Mouse (Mus musculus): ENCODE measurements around the gene Smurf1. TPM values are rescaled to one million over a fixed set of nuclear protein-coding genes. Genes with fewer than 3 reads are reported as not detected.

Smurf1 gene
- polyA plus RNA-seq, 1 experiment from 2014 or later, result 2.1 TPM

- H3K36me3 ChIP-seq, result peaks cover 65% of the 10 kb centered on the region
- WGBS (ENCODE audit: insufficient replicate concordance), result 83% methylated on average over 9 of the region's 9 CpGs
- H3K4me2 ChIP-seq, result no peak overlapping the region
Measured at GRCm38 (mm10) chr5:144859284-144859683, 106.4 kb downstream of the Smurf1 start.

GRCm38 (mm10) chr5:144858527-144858926, 107.1 kb downstream of the Smurf1 start:
- H3K36me3 ChIP-seq, result peaks cover 73% of the 10 kb centered on the region
- no peak overlapping the region for H3K27ac ChIP-seq
- no peak for ATAC-seq (ENCODE audit: low read depth)
- H3K9ac ChIP-seq, result no peak overlapping the region
- H3K4me1 ChIP-seq (replicated peaks), result no peaks in the 10 kb centered on the region
- H3K4me3 ChIP-seq (replicated peaks), result no peak overlapping the region
- no peak for DNase-seq
- H3K9me3 ChIP-seq (replicated peaks), result peaks cover 13% of the 10 kb centered on the region
- 86% methylated on average over 15 of the region's 15 CpGs for WGBS (ENCODE audit: insufficient replicate concordance)
- H3K27me3 ChIP-seq, result no peaks in the 10 kb centered on the region
- H3K4me2 ChIP-seq, result no peak overlapping the region

More at GRCm38 (mm10) chr5:144859284-144859683, 106.4 kb downstream of the Smurf1 start:
- no peaks in the 10 kb centered on the region for H3K27me3 ChIP-seq
- ATAC-seq (ENCODE audit: low read depth), result no peak
- H3K9me3 ChIP-seq (replicated peaks), result peaks cover 13% of the 10 kb centered on the region
- H3K4me1 ChIP-seq (replicated peaks), result no peaks in the 10 kb centered on the region
- no peak overlapping the region for H3K9ac ChIP-seq
- no peak overlapping the region for H3K4me3 ChIP-seq (replicated peaks)
- DNase-seq, result no peak
- H3K27ac ChIP-seq, result no peak overlapping the region

GRCm38 (mm10) chr5:144855936-144856335, 109.7 kb downstream of the Smurf1 start:
- H3K27ac ChIP-seq, result no peak overlapping the region
- no peak for DNase-seq
- H3K9ac ChIP-seq, result no peak overlapping the region
- no peaks in the 10 kb centered on the region for H3K4me1 ChIP-seq (replicated peaks)
- H3K4me3 ChIP-seq (replicated peaks), result no peak overlapping the region
- ATAC-seq (ENCODE audit: low read depth), result no peak
- H3K9me3 ChIP-seq (replicated peaks), result peaks cover 9% of the 10 kb centered on the region
- H3K4me2 ChIP-seq, result no peak overlapping the region
- no peaks in the 10 kb centered on the region for H3K27me3 ChIP-seq
- peaks cover 94% of the 10 kb centered on the region for H3K36me3 ChIP-seq
- 68% methylated on average over 6 of the region's 6 CpGs for WGBS (ENCODE audit: insufficient replicate concordance)

- Histone ChIP-seq H3K27me3 (no peaks in the 10 kb centered on the region), H3K9me3 (replicated peaks) (no peaks in the 10 kb centered on the region), H3K4me3 (replicated peaks) (no peak overlapping the region), H3K36me3 (peaks cover 95% of the 10 kb centered on the region), H3K9ac (no peak overlapping the region), H3K27ac (no peak overlapping the region), H3K4me1 (replicated peaks) (no peaks in the 10 kb centered on the region), H3K4me2 (no peak overlapping the region)
- DNase-seq, result no peak
- no peak for ATAC-seq (ENCODE audit: low read depth)
- 82% methylated on average over 5 of the region's 5 CpGs for WGBS (ENCODE audit: insufficient replicate concordance)
Measured at GRCm38 (mm10) chr5:144853931-144854330, 111.7 kb downstream of the Smurf1 start.

GRCm38 (mm10) chr5:144851820-144852219, 113.8 kb downstream of the Smurf1 start:
- 85% methylated on average over 3 of the region's 3 CpGs for WGBS (ENCODE audit: insufficient replicate concordance)
- H3K27ac ChIP-seq, result no peak overlapping the region
- H3K9ac ChIP-seq, result no peak overlapping the region
- DNase-seq, result no peak
- no peak for ATAC-seq (ENCODE audit: low read depth)
- H3K4me2 ChIP-seq, result no peak overlapping the region
- H3K9me3 ChIP-seq (replicated peaks), result no peaks in the 10 kb centered on the region
- no peak overlapping the region for H3K4me3 ChIP-seq (replicated peaks)
- H3K27me3 ChIP-seq, result no peaks in the 10 kb centered on the region
- H3K4me1 ChIP-seq (replicated peaks), result no peaks in the 10 kb centered on the region
- H3K36me3 ChIP-seq, result peaks cover 96% of the 10 kb centered on the region

- WGBS (ENCODE audit: insufficient replicate concordance), result 78% methylated on average over 10 of the region's 10 CpGs
- Histone ChIP-seq H3K4me3 (replicated peaks) (no peak overlapping the region), H3K9ac (no peak overlapping the region), H3K9me3 (replicated peaks) (no peaks in the 10 kb centered on the region), H3K36me3 (peaks cover 99% of the 10 kb centered on the region), H3K27me3 (no peaks in the 10 kb centered on the region), H3K4me1 (replicated peaks) (no peaks in the 10 kb centered on the region), H3K27ac (no peak overlapping the region), H3K4me2 (no peak overlapping the region)
- DNase-seq (no peak), ATAC-seq (ENCODE audit: low read depth) (no peak)
Measured at GRCm38 (mm10) chr5:144849932-144850331, 115.7 kb downstream of the Smurf1 start.

GRCm38 (mm10) chr5:144848735-144849134, 116.9 kb downstream of the Smurf1 start:
- Histone ChIP-seq H3K4me1 (replicated peaks) (no peaks in the 10 kb centered on the region), H3K27ac (no peak overlapping the region), H3K4me2 (no peak overlapping the region), H3K36me3 (peaks cover 97% of the 10 kb centered on the region), H3K9ac (no peak overlapping the region), H3K27me3 (no peaks in the 10 kb centered on the region), H3K4me3 (replicated peaks) (no peak overlapping the region), H3K9me3 (replicated peaks) (no peaks in the 10 kb centered on the region)
- no peak for DNase-seq
- ATAC-seq (ENCODE audit: low read depth), result no peak
- 76% methylated on average over 5 of the region's 5 CpGs for WGBS (ENCODE audit: insufficient replicate concordance)

GRCm38 (mm10) chr5:144845352-144845751, 120.3 kb downstream of the Smurf1 start:
- DNase-seq, result no peak

GRCm38 (mm10) chr5:144836100-144836499, 129.5 kb downstream of the Smurf1 start:
- Histone ChIP-seq H3K36me3 (peaks cover 98% of the 10 kb centered on the region), H3K9ac (no peak overlapping the region), H3K4me3 (replicated peaks) (no peak overlapping the region), H3K4me1 (replicated peaks) (no peaks in the 10 kb centered on the region), H3K4me2 (no peak overlapping the region), H3K27me3 (no peaks in the 10 kb centered on the region), H3K9me3 (replicated peaks) (no peaks in the 10 kb centered on the region), H3K27ac (no peak overlapping the region)
- DNase-seq (no peak), ATAC-seq (ENCODE audit: low read depth) (no peak)
- WGBS (ENCODE audit: insufficient replicate concordance), result 75% methylated on average over 3 of the region's 3 CpGs

More at GRCm38 (mm10) chr5:144845352-144845751, 120.3 kb downstream of the Smurf1 start:
- Histone ChIP-seq H3K27me3 (no peaks in the 10 kb centered on the region), H3K9me3 (replicated peaks) (no peaks in the 10 kb centered on the region), H3K4me1 (replicated peaks) (no peaks in the 10 kb centered on the region), H3K4me3 (replicated peaks) (no peak overlapping the region), H3K36me3 (peaks cover 96% of the 10 kb centered on the region), H3K4me2 (no peak overlapping the region), H3K9ac (no peak overlapping the region), H3K27ac (no peak overlapping the region)
- ATAC-seq (ENCODE audit: low read depth), result no peak
- WGBS (ENCODE audit: insufficient replicate concordance), result 89% methylated on average over 20 of the region's 20 CpGs

GRCm38 (mm10) chr5:144831840-144832469, 133.7 kb downstream of the Smurf1 start:
- 68% methylated on average over 9 of the region's 9 CpGs for WGBS (ENCODE audit: insufficient replicate concordance)
- no peak overlapping the region for H3K4me3 ChIP-seq (replicated peaks)
- no peaks in the 10 kb centered on the region for H3K4me1 ChIP-seq (replicated peaks)
- H3K27me3 ChIP-seq, result no peaks in the 10 kb centered on the region
- no peak for DNase-seq
- no peak overlapping the region for H3K27ac ChIP-seq
- ATAC-seq (ENCODE audit: low read depth), result no peak
- no peak overlapping the region for H3K4me2 ChIP-seq
- H3K36me3 ChIP-seq, result peaks cover 98% of the 10 kb centered on the region
- no peak overlapping the region for H3K9ac ChIP-seq
- H3K9me3 ChIP-seq (replicated peaks), result no peaks in the 10 kb centered on the region

- Histone ChIP-seq H3K27ac (no peak overlapping the region), H3K27me3 (no peaks in the 10 kb centered on the region), H3K36me3 (peaks cover 99% of the 10 kb centered on the region), H3K9ac (no peak overlapping the region), H3K4me2 (no peak overlapping the region), H3K4me1 (replicated peaks) (no peaks in the 10 kb centered on the region), H3K4me3 (replicated peaks) (no peak overlapping the region), H3K9me3 (replicated peaks) (no peaks in the 10 kb centered on the region)
- DNase-seq (no peak), ATAC-seq (ENCODE audit: low read depth) (no peak)
- WGBS (ENCODE audit: insufficient replicate concordance), result 77% methylated on average over 4 of the region's 4 CpGs
Measured at GRCm38 (mm10) chr5:144829631-144830030, 136.0 kb downstream of the Smurf1 start.

- Histone ChIP-seq H3K27me3 (no peaks in the 10 kb centered on the region), H3K9me3 (replicated peaks) (no peaks in the 10 kb centered on the region), H3K36me3 (peaks cover 99% of the 10 kb centered on the region), H3K4me3 (replicated peaks) (no peak overlapping the region), H3K4me1 (replicated peaks) (no peaks in the 10 kb centered on the region), H3K27ac (no peak overlapping the region), H3K4me2 (no peak overlapping the region), H3K9ac (no peak overlapping the region)
- WGBS (ENCODE audit: insufficient replicate concordance), result 88% methylated on average over 20 of the region's 20 CpGs
- DNase-seq (no peak), ATAC-seq (ENCODE audit: low read depth) (no peak)
Measured at GRCm38 (mm10) chr5:144828365-144829102, 137.1 kb downstream of the Smurf1 start.
